Mouse (Mus musculus) small intestine, adult 2 months (tissue): ENCODE measurements around the gene Wfdc6a.

Experiments
- CTCF ChIP-seq: fragments of 200-500 bp; IDR thresholded peaks from 2 replicates; pipeline ENCODE4 v1.5.1; 2012; ENCODE audit warnings: low read depth, mild to moderate bottlenecking, control low read depth, inconsistent platforms, low read length, moderate library complexity, mixed read lengths; ENCODE audit not compliant: insufficient replicate concordance, insufficient read length; ENCODE audit errors: extremely low read depth
- POLR2A ChIP-seq: fragments of 200-500 bp; IDR thresholded peaks from 2 replicates; pipeline ENCODE4 v1.6.1; 2012; ENCODE audit warnings: low read depth, mild to moderate bottlenecking, control low read depth, inconsistent platforms, low read length, moderate library complexity

DNA sequence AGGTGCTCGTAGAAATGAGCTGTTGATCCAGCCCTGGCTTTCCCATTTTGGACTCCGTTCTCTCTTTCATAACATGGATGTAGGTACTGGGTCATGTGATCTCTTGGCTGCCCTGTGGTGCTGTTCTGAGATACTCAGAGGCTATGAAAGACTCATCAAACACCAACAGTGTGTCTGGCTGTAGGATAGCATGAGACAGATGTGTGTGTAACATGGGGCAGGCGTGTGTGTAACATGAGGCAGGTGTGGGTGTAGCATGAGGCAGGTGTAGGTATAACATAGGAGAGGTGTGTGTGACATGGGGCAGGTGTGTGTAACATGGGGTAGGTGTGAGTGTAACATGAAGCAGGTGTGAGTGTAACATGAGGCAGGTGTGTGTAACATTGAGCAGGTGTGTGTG, 30.1 kb upstream of the Wfdc6a start:
- no peak for TF ChIP-seq CTCF
- TF ChIP-seq POLR2A, result no peak
